Mouse (Mus musculus) embryonic facial prominence, embryonic 15.5 days (tissue): Measurements from ENCODE around the gene 0610009B22Rik. TPM values are rescaled to one million over a fixed set of nuclear protein-coding genes. Genes with fewer than 3 reads are reported as not detected.
"Not testable (repeated sequence)": the region's sequence is repeated elsewhere in the genome, so short reads cannot be mapped to it uniquely, and the experiment has no call there.

Experiments used
- ATAC-seq: fragments of 200-750 bp; cut with Nextera tagmentation; 2 replicates; pipeline ENCODE4 v1.8.0; 2017; ENCODE audit warnings: low read depth, moderate TSS enrichment; ENCODE audit not compliant: insufficient number of reproducible peaks, low FRiP score, low TSS enrichment
- H3K27ac ChIP-seq: fragments of 300-500 bp; sonication (generic); replicated peaks from 2 replicates; pipeline ENCODE4 v1.5.1; 2015; ENCODE audit warnings: mild to moderate bottlenecking, inconsistent platforms
- H3K27me3 ChIP-seq: fragments of 300-500 bp; sonication (generic); 2 replicates; pipeline ENCODE4 v1.6.1; 2015; ENCODE audit warnings: inconsistent platforms
- H3K36me3 ChIP-seq: fragments of 300-500 bp; sonication (generic); 2 replicates; pipeline ENCODE4 v1.6.1; 2015; ENCODE audit warnings: mild to moderate bottlenecking, inconsistent platforms
- H3K4me1 ChIP-seq: fragments of 300-500 bp; sonication (generic); 2 replicates; pipeline ENCODE4 v1.6.1; 2015; ENCODE audit warnings: inconsistent platforms
- H3K4me2 ChIP-seq: fragments of 300-500 bp; sonication (generic); replicated peaks from 2 replicates; pipeline ENCODE4 v1.6.1; 2015; ENCODE audit warnings: mild to moderate bottlenecking, inconsistent platforms
- H3K4me3 ChIP-seq: fragments of 300-500 bp; sonication (generic); replicated peaks from 2 replicates; pipeline ENCODE4 v1.5.1; 2015; ENCODE audit warnings: mild to moderate bottlenecking, inconsistent platforms
- H3K9ac ChIP-seq: fragments of 300-500 bp; sonication (generic); 2 replicates; pipeline ENCODE4 v1.6.1; 2015; ENCODE audit warnings: inconsistent platforms
- H3K9me3 ChIP-seq: fragments of 300-500 bp; sonication (generic); replicated peaks from 2 replicates; pipeline ENCODE4 v1.6.1; 2016; ENCODE audit warnings: inconsistent platforms
- WGBS: fragments of 180-500 bp; shearing (Covaris S2); methylation state at CpG from one replicate; pipeline ENCODE4 v1.1.7; 2015; 5-methylcytosine and 5-hydroxymethylcytosine counted together
- polyA plus RNA-seq: library from polyadenylated mRNA; unstranded; fragments of >200 nt; fragmentation: Nextera tagmentation; extraction: Ambion mirVana; gene quantifications from 2 replicates; pipeline ENCODE4 v1.2.1, GENCODE M21; 2015

0610009B22Rik gene
- polyA plus RNA-seq, result 84.8 and 92.6 TPM in 2 replicates

DNA sequence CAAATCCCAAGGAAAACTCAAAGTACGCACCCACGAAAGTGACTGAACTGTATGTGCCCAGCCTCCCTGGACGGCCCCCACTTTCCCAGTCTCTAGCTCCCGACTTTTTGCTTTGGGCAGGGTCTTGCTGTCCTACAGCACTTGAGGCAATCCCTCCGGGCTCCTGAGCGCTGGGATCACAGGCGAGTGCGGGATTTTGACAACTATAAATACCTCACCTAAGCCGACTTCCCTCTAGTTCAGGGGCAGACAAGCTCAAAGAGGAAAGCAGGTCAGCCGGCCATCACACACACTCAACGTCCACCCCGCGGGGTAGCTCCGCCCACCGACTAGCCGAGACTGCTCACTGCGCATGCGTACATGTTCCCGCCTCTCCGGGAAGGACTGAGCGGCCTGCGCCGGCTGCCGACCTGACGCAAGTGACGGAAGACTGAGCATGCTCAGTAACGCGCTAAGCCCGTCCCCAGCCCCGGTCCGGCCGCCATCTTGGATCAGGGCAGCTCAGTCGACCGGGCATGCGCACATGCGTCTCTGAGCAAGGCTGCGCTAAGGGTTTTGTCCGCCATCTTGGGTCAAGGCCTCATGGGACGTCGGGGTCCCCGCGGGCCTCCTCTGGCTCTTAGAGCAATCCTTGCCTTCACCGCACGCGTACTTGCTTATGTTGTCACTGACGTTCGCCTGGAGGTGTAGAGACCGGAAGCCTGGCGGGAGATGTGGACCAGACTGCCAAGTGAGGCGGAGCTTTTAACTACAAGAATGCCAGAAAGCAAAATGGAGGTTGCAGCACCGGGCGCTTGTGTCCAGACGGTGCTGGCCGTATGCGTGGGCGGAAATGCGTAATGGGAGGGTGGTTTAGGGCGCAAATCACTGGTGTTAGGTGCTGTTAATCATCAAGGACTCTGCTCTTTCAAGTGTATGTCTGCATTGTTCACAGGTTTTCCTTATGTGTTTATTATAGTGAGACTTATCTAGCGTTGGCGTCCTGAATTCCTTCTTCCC lies at the start of gene 0610009B22Rik:
TSS of gene 0610009B22Rik (minus strand) at position 545 of the 999 bp plus-strand sequence.
- peaks cover 15% of the 10 kb centered on the region; the same call in 1 of the 2 replicates for H3K36me3 ChIP-seq
- WGBS, result under 1% methylated on average over 60 of the region's 60 CpGs
- peaks cover 9% of the 10 kb centered on the region; the same call in 1 of the 2 replicates for H3K4me1 ChIP-seq

DNA sequence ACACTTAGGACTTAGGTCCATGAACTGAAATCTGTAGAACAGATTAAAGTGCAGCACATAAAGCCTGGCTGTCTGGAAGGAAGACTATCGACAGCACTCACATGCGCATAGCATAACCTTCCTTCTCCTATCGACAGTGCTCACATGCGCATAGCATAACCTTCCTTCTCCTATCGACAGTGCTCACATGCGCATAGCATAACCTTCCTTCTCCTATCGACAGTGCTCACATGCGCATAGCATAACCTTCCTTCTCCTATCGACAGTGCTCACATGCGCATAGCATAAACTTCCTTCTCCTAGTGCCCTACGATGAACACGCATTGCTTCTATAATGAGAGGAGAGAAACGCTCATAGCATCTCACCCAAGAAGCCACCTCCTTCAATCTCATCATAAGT lies 45.5 kb upstream of the 0610009B22Rik start:
- peaks cover 51% of the 10 kb centered on the region for H3K36me3 ChIP-seq
- 96% methylated on average over 13 of the region's 13 CpGs for WGBS
- H3K9me3 ChIP-seq, H3K4me2 ChIP-seq, H3K9ac ChIP-seq, H3K27ac ChIP-seq, ATAC-seq, H3K4me3 ChIP-seq, H3K4me1 ChIP-seq, H3K27me3 ChIP-seq: not testable (repeated sequence)

More for the DNA sequence above, at the start of gene 0610009B22Rik:
- Histone ChIP-seq H3K27ac (peak within 1 kb of the TSS; percentile 99), H3K9ac (peak within 1 kb of the TSS; percentile 58), H3K4me3 (peak within 1 kb of the TSS; percentile 66), H3K27me3 (no peaks in the 10 kb centered on the region), H3K9me3 (no peaks in the 10 kb centered on the region), H3K4me2 (peak within 1 kb of the TSS; percentile 76)
- ATAC-seq, result peak; percentile 100

DNA sequence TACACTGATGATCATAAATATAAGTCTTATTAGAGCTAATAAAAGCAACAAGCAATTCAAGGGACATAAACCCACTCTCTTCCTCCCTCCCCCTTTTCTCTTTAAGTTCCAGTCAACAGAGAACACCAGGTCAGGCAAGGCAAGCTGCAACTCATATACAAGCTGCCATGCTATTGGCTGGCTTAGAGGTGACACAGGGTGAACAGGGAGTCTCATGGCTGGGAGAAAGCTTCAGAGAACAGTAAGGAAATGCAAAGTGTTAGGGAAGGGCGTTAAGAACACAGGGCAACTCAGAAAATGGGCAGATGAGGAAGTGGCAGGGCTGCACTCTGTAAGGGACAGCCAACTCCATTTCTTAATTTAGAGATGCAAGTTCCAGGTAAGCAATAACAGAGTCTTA lies 44.2 kb upstream of the 0610009B22Rik start:
- no peaks in the 10 kb centered on the region for H3K4me1 ChIP-seq
- 82% methylated on average over 1 of the region's 1 CpGs for WGBS
- no peaks in the 10 kb centered on the region for H3K27me3 ChIP-seq
- no peak for ATAC-seq
- H3K27ac ChIP-seq, result no peak overlapping the region
- no peak overlapping the region for H3K4me3 ChIP-seq
- no peak overlapping the region for H3K4me2 ChIP-seq
- H3K36me3 ChIP-seq, result peaks cover 52% of the 10 kb centered on the region
- no peaks in the 10 kb centered on the region for H3K9me3 ChIP-seq
- H3K9ac ChIP-seq, result no peak overlapping the region

DNA sequence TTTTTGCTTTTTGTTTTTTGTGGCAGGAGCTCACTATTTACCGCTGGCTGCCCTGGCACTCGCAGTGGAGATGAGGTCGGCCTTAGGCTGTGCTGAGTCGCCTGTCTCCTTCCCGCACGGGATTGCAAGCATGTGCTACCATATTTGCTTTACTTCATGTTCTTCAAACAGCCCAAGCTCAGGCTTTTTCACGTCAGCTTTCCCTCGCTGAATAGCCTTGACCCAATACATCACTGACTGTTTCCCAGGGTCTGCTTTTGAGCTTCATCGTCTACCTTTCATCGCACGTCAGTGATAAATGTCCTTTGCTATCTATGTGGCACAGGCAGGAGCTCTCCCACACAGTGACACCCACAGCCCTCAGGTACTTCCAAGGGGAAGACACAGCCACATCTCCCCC lies 32.4 kb upstream of the 0610009B22Rik start:
- Histone ChIP-seq H3K9me3 (no peaks in the 10 kb centered on the region), H3K4me3 (no peak overlapping the region), H3K4me1 (no peaks in the 10 kb centered on the region), H3K9ac (no peak overlapping the region), H3K36me3 (peaks cover 76% of the 10 kb centered on the region), H3K4me2 (no peak overlapping the region), H3K27ac (no peak overlapping the region), H3K27me3 (no peaks in the 10 kb centered on the region)
- no peak for ATAC-seq
- WGBS, result 95% methylated on average over 11 of the region's 11 CpGs

DNA sequence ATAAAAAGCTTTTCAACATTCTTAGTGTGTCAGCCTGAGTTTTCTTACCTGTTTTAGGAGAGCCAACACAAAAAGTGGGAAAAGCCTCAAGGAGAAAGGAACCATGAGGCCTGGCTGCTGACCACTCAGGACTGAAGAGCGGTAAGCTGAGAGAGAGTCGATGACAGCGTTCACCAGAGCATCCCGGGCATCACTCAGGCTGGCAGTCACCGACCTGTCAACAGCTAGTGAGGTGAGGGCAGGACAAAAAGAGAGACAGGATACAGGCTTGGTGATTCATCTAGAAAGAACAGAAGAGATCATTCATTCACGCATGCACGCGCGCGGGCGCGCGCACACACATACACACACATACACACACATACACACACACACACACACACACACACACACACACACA lies 18.4 kb upstream of the 0610009B22Rik start:
- H3K4me3 ChIP-seq, result no peak overlapping the region
- 96% methylated on average over 13 of the region's 13 CpGs for WGBS
- no peaks in the 10 kb centered on the region for H3K9me3 ChIP-seq
- no peak overlapping the region for H3K4me2 ChIP-seq
- no peaks in the 10 kb centered on the region for H3K4me1 ChIP-seq
- no peaks in the 10 kb centered on the region for H3K27me3 ChIP-seq
- no peak overlapping the region for H3K27ac ChIP-seq
- H3K36me3 ChIP-seq, result peaks cover 71% of the 10 kb centered on the region
- no peak overlapping the region for H3K9ac ChIP-seq
- no peak for ATAC-seq

DNA sequence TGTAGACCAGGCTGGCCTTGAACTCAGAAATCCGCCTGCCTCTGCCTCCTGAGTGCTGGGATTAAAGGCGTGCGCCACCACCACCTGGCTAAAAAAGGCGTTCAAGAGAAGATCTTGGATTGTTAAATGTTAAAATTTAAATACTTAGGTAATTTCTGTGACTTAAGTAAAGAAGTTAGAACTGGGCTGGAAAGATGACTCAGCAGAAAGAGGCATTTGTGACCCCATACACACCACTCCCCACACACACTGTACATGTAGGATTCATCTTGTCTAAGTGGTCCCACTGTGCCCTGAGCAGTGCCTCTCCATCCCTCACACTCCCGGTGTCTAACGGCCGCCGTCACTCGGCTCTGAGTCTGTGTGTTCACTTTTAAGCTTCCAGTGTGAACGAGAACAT lies 17.8 kb upstream of the 0610009B22Rik start:
- peaks cover 71% of the 10 kb centered on the region for H3K36me3 ChIP-seq

DNA sequence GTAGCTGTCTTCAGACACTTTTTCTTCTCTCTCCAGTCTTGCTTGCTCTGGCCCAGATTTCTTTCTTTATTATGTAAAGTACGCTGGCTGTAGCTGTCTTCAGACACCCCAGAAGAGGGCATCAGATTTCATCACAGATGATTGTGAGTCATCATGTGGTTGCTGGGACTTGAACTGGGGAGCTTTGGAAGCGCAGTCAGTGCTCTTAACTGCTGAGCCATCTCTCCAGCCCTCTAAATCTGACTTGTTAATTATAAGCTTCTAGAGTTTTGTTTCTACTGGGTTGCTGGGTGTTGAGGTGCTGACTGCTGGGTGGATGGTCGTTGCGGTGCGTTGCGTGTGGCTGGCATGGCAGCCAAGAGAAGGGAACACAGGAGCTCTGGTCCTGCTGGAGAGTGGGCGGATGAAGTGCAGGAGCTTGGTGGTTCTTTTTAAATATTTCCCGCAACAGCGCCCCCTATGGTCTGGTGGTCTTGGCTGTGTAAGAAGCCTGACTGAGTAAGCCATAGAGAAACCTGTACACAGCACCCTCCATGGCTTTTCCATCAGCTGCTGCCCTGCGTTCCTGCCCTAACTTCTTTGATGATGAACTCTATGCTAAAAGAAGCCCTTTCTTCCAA lies 14.8 kb upstream of the 0610009B22Rik start:
- no peaks in the 10 kb centered on the region for H3K4me1 ChIP-seq
- no peaks in the 10 kb centered on the region for H3K9me3 ChIP-seq
- H3K36me3 ChIP-seq, result peaks cover 78% of the 10 kb centered on the region
- H3K4me3 ChIP-seq, result no peak overlapping the region
- no peak overlapping the region for H3K27ac ChIP-seq
- ATAC-seq, result no peak
- WGBS, result 58% methylated on average over 10 of the region's 10 CpGs
- H3K9ac ChIP-seq, result no peak overlapping the region
- no peak overlapping the region for H3K4me2 ChIP-seq
- no peaks in the 10 kb centered on the region for H3K27me3 ChIP-seq

More for the DNA sequence above, 17.8 kb upstream of the 0610009B22Rik start:
- H3K9me3 ChIP-seq, result no peaks in the 10 kb centered on the region
- no peak overlapping the region for H3K4me2 ChIP-seq
- 94% methylated on average over 10 of the region's 10 CpGs for WGBS
- ATAC-seq, result no peak
- H3K9ac ChIP-seq, result no peak overlapping the region
- H3K4me3 ChIP-seq, result no peak overlapping the region
- no peak overlapping the region for H3K27ac ChIP-seq
- H3K27me3 ChIP-seq, result no peaks in the 10 kb centered on the region
- no peaks in the 10 kb centered on the region for H3K4me1 ChIP-seq

DNA sequence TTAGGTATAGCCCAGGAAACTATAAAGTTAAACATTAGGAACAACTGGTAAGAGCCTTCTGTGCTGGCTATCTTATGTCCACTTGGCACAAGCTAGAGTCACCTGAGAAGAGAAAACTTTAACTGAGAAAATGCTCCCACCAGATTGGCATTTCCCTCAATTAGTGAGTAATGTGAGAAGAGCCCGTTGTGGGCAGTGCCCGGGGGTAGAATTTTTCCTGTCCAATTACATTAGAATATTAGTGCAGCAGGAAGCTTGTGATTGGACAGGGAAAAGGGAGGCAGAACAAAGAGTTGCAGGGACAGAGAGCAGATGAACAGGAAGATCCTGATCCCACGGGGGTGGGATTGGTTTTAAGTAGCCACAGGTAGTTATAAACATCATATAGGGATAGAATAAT lies 14.2 kb upstream of the 0610009B22Rik start:
- Histone ChIP-seq H3K9me3 (no peaks in the 10 kb centered on the region), H3K4me3 (no peak overlapping the region), H3K9ac (no peak overlapping the region), H3K36me3 (peaks cover 79% of the 10 kb centered on the region), H3K27ac (no peak overlapping the region), H3K27me3 (no peaks in the 10 kb centered on the region), H3K4me1 (no peaks in the 10 kb centered on the region), H3K4me2 (no peak overlapping the region)
- ATAC-seq, result no peak
- WGBS, result 19% methylated on average over 3 of the region's 3 CpGs

DNA sequence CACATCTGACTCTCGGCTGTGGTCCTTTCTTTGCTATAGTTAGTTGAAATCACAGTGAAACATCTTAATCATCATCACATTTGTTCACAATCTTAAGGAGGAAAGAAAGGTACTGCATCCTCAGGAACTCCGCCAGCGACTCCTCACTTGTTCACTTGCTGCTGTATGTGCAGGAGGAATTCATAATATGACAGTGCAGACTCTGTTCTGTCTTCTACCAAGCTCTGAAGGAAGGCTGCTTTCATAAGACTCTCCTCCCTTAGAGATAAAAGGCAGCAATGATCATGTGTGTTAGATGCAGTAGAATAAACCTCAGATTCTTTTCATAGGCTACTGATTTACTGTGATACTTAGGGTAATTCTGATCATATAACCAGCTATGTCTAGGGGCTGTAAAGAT lies 6.3 kb upstream of the 0610009B22Rik start:
- Histone ChIP-seq H3K27me3 (no peaks in the 10 kb centered on the region), H3K27ac (no peak overlapping the region), H3K4me2 (no peak overlapping the region), H3K4me3 (no peak overlapping the region), H3K9ac (no peak overlapping the region), H3K36me3 (peaks cover 47% of the 10 kb centered on the region), H3K4me1 (no peaks in the 10 kb centered on the region), H3K9me3 (no peaks in the 10 kb centered on the region)
- WGBS, result 93% methylated on average over 3 of the region's 3 CpGs
- ATAC-seq, result no peak

DNA sequence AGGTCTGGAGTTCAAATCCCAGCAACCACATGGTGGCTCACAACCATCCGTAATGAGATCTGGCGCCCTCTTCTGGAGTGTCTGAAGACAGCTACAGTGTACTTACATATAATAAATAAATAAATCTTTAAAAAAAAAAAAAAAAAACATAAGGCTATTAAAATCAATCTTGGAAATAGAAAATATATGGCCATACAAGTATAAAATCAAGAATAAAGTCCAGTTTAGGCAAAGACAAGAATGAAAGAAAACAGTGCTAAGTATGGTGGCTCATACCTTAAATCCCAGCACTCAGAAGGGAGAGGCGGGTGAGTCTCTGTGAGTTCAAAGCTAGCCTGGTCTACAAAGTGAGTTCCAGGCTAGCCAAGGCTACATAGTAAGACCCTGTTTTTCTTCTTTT lies 1.9 kb upstream of the 0610009B22Rik start:
- not testable (repeated sequence) for H3K27ac ChIP-seq, H3K27me3 ChIP-seq, H3K4me3 ChIP-seq, ATAC-seq, H3K9ac ChIP-seq, H3K9me3 ChIP-seq, H3K4me2 ChIP-seq, H3K4me1 ChIP-seq
- 89% methylated on average over 2 of the region's 3 CpGs for WGBS
- peaks cover 13% of the 10 kb centered on the region; the same call in 1 of the 2 replicates for H3K36me3 ChIP-seq

DNA sequence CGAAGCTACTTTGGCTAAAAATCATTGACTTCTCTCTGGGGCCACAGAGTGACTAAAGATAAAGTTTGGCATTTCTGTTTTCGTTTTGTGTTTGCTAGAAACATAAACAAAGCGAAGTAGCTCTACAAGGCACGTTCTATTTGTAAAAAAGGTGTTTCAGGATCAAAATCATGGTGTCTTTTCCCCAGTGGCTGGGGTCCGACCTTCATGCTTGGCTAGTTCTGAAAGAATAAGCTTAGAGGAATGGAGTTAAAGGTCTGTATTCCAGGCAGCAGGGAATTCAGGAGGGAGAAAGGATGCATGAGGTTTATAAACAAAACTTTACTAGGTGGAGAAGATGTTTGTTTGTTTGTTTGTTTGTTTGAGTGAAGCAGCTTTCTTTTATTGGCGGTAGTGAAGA lies 669 bp upstream of the 0610009B22Rik start:
- peak overlapping the region; percentile 48; the same call in 1 of the 2 replicates for H3K9ac ChIP-seq
- no peaks in the 10 kb centered on the region for H3K9me3 ChIP-seq
- H3K4me1 ChIP-seq, result peaks cover 9% of the 10 kb centered on the region; the same call in 1 of the 2 replicates
- ATAC-seq, result no peak
- peak overlapping the region; percentile 76 for H3K4me2 ChIP-seq
- WGBS, result 18% methylated on average over 6 of the region's 6 CpGs
- H3K36me3 ChIP-seq, result peaks cover 15% of the 10 kb centered on the region; the same call in 1 of the 2 replicates
- peak overlapping the region; percentile 66 for H3K4me3 ChIP-seq
- H3K27ac ChIP-seq, result peak overlapping the region; percentile 99
- H3K27me3 ChIP-seq, result no peaks in the 10 kb centered on the region
